Mouse (Mus musculus): ENCODE results near the gene Arf6. TPM values are rescaled to one million over a fixed set of nuclear protein-coding genes. Genes with fewer than 3 reads are reported as not detected.

Gene Arf6
- polyA plus RNA-seq, 1 experiment = 652 TPM

GRCm38 (mm10) chr12:69414826-69415572 lies 43.0 kb downstream of the Arf6 start:
- TF ChIP-seq CTCF (IDR thresholded peaks at IDR 0.05; ENCODE audit: extremely low read depth, insufficient read length, insufficient replicate concordance, low read depth, low read length) (no peak), POLR2A (IDR thresholded peaks at IDR 0.05; ENCODE audit: low read depth, low read length) (0 out of 2 replicates have a peak, but pooled peaks have one; percentile 19)
- Histone ChIP-seq H3K4me1 (ENCODE audit: control insufficient read depth, insufficient read depth, insufficient read length, low read length) (peaks cover 29% of the 10 kb centered on the region), H3K27me3 (ENCODE audit: control insufficient read depth, insufficient read depth, low read length) (no peaks in the 10 kb centered on the region), H3K27ac (ENCODE audit: insufficient read depth, low read depth, low read length) (peak overlapping the region; percentile 87), H3K4me3 (ENCODE audit: low read depth, low read length) (no peak overlapping the region), H3K36me3 (ENCODE audit: control insufficient read depth, insufficient read depth, low read length) (no peaks in the 10 kb centered on the region)
- 46% methylated on average over 4 of the region's 4 CpGs for WGBS

DNA sequence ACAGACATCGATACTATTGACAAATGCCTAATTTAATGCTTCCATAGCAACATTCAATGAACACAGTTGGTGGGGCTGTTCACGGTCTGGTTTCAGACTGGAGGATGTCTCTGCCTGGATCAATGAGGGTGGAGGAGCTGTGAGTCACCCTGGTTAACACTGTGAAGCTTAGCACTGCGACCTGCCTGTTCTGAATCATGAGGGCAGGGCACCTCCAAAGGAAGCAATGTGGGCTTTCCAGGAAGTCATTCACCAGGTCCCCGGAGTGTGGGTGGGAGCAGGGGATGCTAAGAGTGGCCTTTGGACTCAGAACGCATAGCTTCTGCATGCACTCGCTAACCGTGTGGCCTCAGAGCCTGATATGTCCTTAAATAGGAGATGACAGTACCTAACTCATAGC lies 44.8 kb downstream of the Arf6 start:
- Histone ChIP-seq H3K27me3 (ENCODE audit: control insufficient read depth, insufficient read depth, low read length) (no peaks in the 10 kb centered on the region), H3K36me3 (ENCODE audit: control insufficient read depth, insufficient read depth, low read length) (no peaks in the 10 kb centered on the region), H3K27ac (ENCODE audit: insufficient read depth, low read depth, low read length) (no peak overlapping the region), H3K4me3 (ENCODE audit: low read depth, low read length) (no peak overlapping the region), H3K4me1 (ENCODE audit: control insufficient read depth, insufficient read depth, insufficient read length, low read length) (peaks cover 32% of the 10 kb centered on the region)
- TF ChIP-seq POLR2A (IDR thresholded peaks at IDR 0.05; ENCODE audit: low read depth, low read length) (no peak), CTCF (IDR thresholded peaks at IDR 0.05; ENCODE audit: extremely low read depth, insufficient read length, insufficient replicate concordance, low read depth, low read length) (no peak)
- WGBS = 42% methylated on average over 7 of the region's 7 CpGs

- 63% methylated on average over 9 of the region's 9 CpGs for WGBS
- no peak overlapping the region for H3K4me3 ChIP-seq (ENCODE audit: low read depth, low read length)
- no peak for TF ChIP-seq POLR2A (IDR thresholded peaks at IDR 0.05; ENCODE audit: low read depth, low read length)
- no peak for TF ChIP-seq CTCF (IDR thresholded peaks at IDR 0.05; ENCODE audit: extremely low read depth, insufficient read length, insufficient replicate concordance, low read depth, low read length)
- H3K27ac ChIP-seq (ENCODE audit: insufficient read depth, low read depth, low read length) = 0 out of 2 replicates have a peak overlapping the region, but pooled peaks have one; percentile 1
- H3K4me1 ChIP-seq (ENCODE audit: control insufficient read depth, insufficient read depth, insufficient read length, low read length) = peaks cover 30% of the 10 kb centered on the region
- no peaks in the 10 kb centered on the region for H3K27me3 ChIP-seq (ENCODE audit: control insufficient read depth, insufficient read depth, low read length)
- H3K36me3 ChIP-seq (ENCODE audit: control insufficient read depth, insufficient read depth, low read length) = no peaks in the 10 kb centered on the region
Observed at GRCm38 (mm10) chr12:69417701-69418291, 45.8 kb downstream of the Arf6 start.

DNA sequence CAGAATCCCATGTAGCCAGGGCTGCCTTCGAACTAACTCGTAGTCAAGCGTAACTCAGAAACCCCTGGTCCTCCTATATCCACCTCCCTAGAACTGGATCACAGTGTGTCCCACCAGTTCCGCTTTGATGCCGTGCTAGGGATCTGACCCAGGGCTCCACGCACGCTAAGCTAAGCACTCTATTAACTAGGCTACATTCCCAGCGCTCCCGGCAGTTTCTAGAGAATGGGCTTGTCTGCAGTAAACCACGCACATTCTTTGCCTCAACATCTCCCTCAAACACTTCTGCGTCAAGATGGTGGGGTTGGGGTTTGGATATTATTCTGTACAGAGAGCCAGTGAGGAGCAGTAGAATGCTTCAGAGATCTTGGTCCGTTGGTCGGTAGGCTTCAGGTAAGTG lies 46.7 kb downstream of the Arf6 start:
- Histone ChIP-seq H3K36me3 (ENCODE audit: control insufficient read depth, insufficient read depth, low read length) (no peaks in the 10 kb centered on the region), H3K4me3 (ENCODE audit: low read depth, low read length) (no peak overlapping the region), H3K27ac (ENCODE audit: insufficient read depth, low read depth, low read length) (no peak overlapping the region), H3K27me3 (ENCODE audit: control insufficient read depth, insufficient read depth, low read length) (no peaks in the 10 kb centered on the region), H3K4me1 (ENCODE audit: control insufficient read depth, insufficient read depth, insufficient read length, low read length) (peaks cover 30% of the 10 kb centered on the region)
- no peak for TF ChIP-seq CTCF (IDR thresholded peaks at IDR 0.05; ENCODE audit: extremely low read depth, insufficient read length, insufficient replicate concordance, low read depth, low read length)
- TF ChIP-seq POLR2A (IDR thresholded peaks at IDR 0.05; ENCODE audit: low read depth, low read length) = no peak
- WGBS = 91% methylated on average over 13 of the region's 13 CpGs

- Histone ChIP-seq H3K4me1 (ENCODE audit: control insufficient read depth, insufficient read depth, insufficient read length, low read length) (peaks cover 30% of the 10 kb centered on the region), H3K36me3 (ENCODE audit: control insufficient read depth, insufficient read depth, low read length) (no peaks in the 10 kb centered on the region), H3K4me3 (ENCODE audit: low read depth, low read length) (no peak overlapping the region), H3K27ac (ENCODE audit: insufficient read depth, low read depth, low read length) (0 out of 2 replicates have a peak overlapping the region, but pooled peaks have one; percentile 3), H3K27me3 (ENCODE audit: control insufficient read depth, insufficient read depth, low read length) (no peaks in the 10 kb centered on the region)
- 69% methylated on average over 14 of the region's 14 CpGs for WGBS
- no peak for TF ChIP-seq CTCF (IDR thresholded peaks at IDR 0.05; ENCODE audit: extremely low read depth, insufficient read length, insufficient replicate concordance, low read depth, low read length)
- TF ChIP-seq POLR2A (IDR thresholded peaks at IDR 0.05; ENCODE audit: low read depth, low read length) = no peak
Observed at GRCm38 (mm10) chr12:69419017-69419605, 47.2 kb downstream of the Arf6 start.

GRCm38 (mm10) chr12:69419606-69420005 lies 47.7 kb downstream of the Arf6 start:
- Histone ChIP-seq H3K4me3 (ENCODE audit: low read depth, low read length) (no peak overlapping the region), H3K36me3 (ENCODE audit: control insufficient read depth, insufficient read depth, low read length) (no peaks in the 10 kb centered on the region), H3K27me3 (ENCODE audit: control insufficient read depth, insufficient read depth, low read length) (no peaks in the 10 kb centered on the region), H3K4me1 (ENCODE audit: control insufficient read depth, insufficient read depth, insufficient read length, low read length) (peaks cover 28% of the 10 kb centered on the region), H3K27ac (ENCODE audit: insufficient read depth, low read depth, low read length) (0 out of 2 replicates have a peak overlapping the region, but pooled peaks have one; percentile 3)
- 77% methylated on average over 4 of the region's 4 CpGs for WGBS
- no peak for TF ChIP-seq POLR2A (IDR thresholded peaks at IDR 0.05; ENCODE audit: low read depth, low read length)
- TF ChIP-seq CTCF (IDR thresholded peaks at IDR 0.05; ENCODE audit: extremely low read depth, insufficient read length, insufficient replicate concordance, low read depth, low read length) = no peak

DNA sequence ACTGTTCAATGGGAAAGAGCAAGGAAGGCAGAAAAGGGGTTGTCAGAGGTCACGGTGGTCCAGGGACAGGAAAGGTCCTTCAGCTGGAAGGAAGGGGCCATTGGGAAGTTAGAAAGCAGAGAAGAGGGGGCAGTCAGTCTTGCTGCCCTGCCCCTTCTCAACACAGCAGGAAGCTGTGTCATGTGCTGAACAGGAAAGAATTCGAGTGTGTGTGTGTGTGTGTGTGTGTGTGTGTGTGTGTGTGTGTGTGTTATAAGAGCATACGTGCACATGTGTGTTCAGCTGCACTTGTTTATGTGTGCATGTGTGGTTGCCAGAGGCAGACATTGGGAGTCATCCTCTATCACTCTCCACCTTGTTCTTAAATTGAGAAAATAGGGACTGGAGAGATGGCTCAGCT lies 48.8 kb downstream of the Arf6 start:
- Histone ChIP-seq H3K36me3 (ENCODE audit: control insufficient read depth, insufficient read depth, low read length) (no peaks in the 10 kb centered on the region), H3K27me3 (ENCODE audit: control insufficient read depth, insufficient read depth, low read length) (no peaks in the 10 kb centered on the region), H3K4me1 (ENCODE audit: control insufficient read depth, insufficient read depth, insufficient read length, low read length) (peaks cover 24% of the 10 kb centered on the region), H3K27ac (ENCODE audit: insufficient read depth, low read depth, low read length) (no peak overlapping the region), H3K4me3 (ENCODE audit: low read depth, low read length) (no peak overlapping the region)
- TF ChIP-seq POLR2A (IDR thresholded peaks at IDR 0.05; ENCODE audit: low read depth, low read length) = no peak
- TF ChIP-seq CTCF (IDR thresholded peaks at IDR 0.05; ENCODE audit: extremely low read depth, insufficient read length, insufficient replicate concordance, low read depth, low read length) = no peak
- 71% methylated on average over 3 of the region's 3 CpGs for WGBS
